Mouse (Mus musculus): ENCODE data around the gene Mybpc2. TPM values are rescaled to one million over a fixed set of nuclear protein-coding genes. Genes with fewer than 3 reads are reported as not detected.

Mybpc2 gene
- polyA plus RNA-seq, 1 experiment from 2014 or later = 0.10 TPM

GRCm38 (mm10) chr7:44507491-44507890 is 17.0 kb downstream of the Mybpc2 start:
- Histone ChIP-seq H3K4me1 (replicated peaks) (no peaks in the 10 kb centered on the region), H3K36me3 (no peaks in the 10 kb centered on the region), H3K27ac (replicated peaks) (no peak overlapping the region), H3K4me3 (no peak overlapping the region), H3K27me3 (0 out of 2 replicates have a peak, but pooled peaks cover 3% of the 10 kb centered on the region), H3K9me3 (no peaks in the 10 kb centered on the region), H3K9ac (no peak overlapping the region), H3K4me2 (no peak overlapping the region)
- no peak for ATAC-seq (ENCODE audit: low FRiP score, low read depth)

DNA sequence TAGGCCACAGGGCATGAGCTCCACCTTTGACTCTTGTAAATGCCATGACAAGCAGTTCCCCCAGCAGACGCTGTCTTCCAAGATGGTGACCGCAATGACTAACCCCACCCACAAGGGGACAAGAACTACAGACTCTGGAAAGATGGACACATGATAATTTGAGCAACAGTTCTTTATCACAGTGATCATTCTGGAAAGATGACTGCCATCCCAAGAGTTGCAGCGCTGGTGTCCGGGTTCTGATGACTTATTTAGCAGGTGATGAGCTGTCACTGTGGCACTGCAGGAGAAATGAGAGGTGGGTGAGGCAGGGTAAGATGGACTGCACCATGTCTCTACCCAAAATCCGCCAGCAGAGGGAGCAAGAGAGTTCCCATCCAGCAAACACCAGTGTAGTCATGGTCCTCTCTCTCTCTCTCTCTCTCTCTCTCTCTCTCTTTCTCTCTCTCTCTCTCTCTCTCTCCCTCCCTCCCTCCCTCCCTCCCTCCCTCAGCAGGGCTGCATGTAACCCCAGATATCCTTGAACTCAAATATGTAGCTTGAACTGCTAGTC is 22.8 kb downstream of the Mybpc2 start:
- no peak overlapping the region for H3K9ac ChIP-seq
- no peak overlapping the region for H3K4me2 ChIP-seq
- H3K4me1 ChIP-seq (replicated peaks) = peaks cover 11% of the 10 kb centered on the region
- H3K36me3 ChIP-seq = no peaks in the 10 kb centered on the region
- no peaks in the 10 kb centered on the region for H3K9me3 ChIP-seq
- WGBS = 37% methylated on average over 5 of the region's 5 CpGs
- no peak overlapping the region for H3K27ac ChIP-seq (replicated peaks)
- H3K4me3 ChIP-seq = no peak overlapping the region
- H3K27me3 ChIP-seq = no peaks in the 10 kb centered on the region
- ATAC-seq (ENCODE audit: low FRiP score, low read depth) = no peak

GRCm38 (mm10) chr7:44500046-44500445 is 24.4 kb downstream of the Mybpc2 start:
- Histone ChIP-seq H3K9ac (no peak overlapping the region), H3K27ac (replicated peaks) (no peak overlapping the region), H3K36me3 (no peaks in the 10 kb centered on the region), H3K4me2 (no peak overlapping the region), H3K4me3 (no peak overlapping the region), H3K4me1 (replicated peaks) (peaks cover 18% of the 10 kb centered on the region), H3K9me3 (no peaks in the 10 kb centered on the region), H3K27me3 (no peaks in the 10 kb centered on the region)
- no peak for ATAC-seq (ENCODE audit: low FRiP score, low read depth)
- 59% methylated on average over 20 of the region's 20 CpGs for WGBS

GRCm38 (mm10) chr7:44498922-44499321 is 25.5 kb downstream of the Mybpc2 start:
- H3K4me1 ChIP-seq (replicated peaks) = peaks cover 25% of the 10 kb centered on the region
- no peak overlapping the region for H3K27ac ChIP-seq (replicated peaks)
- no peak for ATAC-seq (ENCODE audit: low FRiP score, low read depth)
- H3K4me2 ChIP-seq = no peak overlapping the region
- H3K27me3 ChIP-seq = no peaks in the 10 kb centered on the region
- no peak overlapping the region for H3K9ac ChIP-seq
- H3K9me3 ChIP-seq = no peaks in the 10 kb centered on the region
- WGBS = 76% methylated on average over 1 of the region's 1 CpGs
- H3K36me3 ChIP-seq = no peaks in the 10 kb centered on the region
- H3K4me3 ChIP-seq = no peak overlapping the region

DNA sequence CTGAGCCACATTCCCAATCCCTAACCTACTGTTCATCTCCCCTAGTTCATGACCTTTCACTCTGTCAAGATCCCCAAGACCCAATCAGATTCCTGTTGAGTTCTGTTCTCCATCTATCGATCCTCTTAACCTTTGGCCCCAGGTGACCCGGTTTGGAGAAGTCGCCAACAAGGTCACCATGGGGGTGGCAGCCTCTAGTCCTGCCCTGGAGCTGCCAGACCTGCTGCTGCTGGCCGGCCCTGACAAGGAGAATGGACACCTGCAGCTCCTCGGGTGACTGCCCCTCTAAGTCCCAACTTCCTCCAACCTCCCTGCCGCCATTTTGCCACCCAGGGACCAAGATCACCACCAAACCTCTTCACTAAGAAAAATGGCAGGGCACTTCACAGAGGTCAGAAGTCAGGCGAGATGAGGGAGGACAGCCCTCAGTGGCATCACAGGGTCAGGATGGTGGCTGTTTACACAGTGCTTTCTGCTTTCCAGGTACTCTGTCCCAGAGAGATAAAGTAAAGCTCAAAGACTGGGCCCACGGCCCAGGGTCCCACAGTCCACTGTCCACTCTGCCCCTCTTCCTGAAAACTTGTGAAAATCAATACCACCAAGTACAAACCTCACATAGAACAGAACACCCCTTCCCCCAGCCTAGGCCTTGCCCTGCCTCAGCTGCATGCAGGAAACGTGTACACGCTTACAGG is 26.9 kb downstream of the Mybpc2 start:
- H3K36me3 ChIP-seq = peaks cover 11% of the 10 kb centered on the region
- H3K4me3 ChIP-seq = peak overlapping the region; percentile 86
- H3K4me1 ChIP-seq (replicated peaks) = peaks cover 25% of the 10 kb centered on the region
- H3K27me3 ChIP-seq = no peaks in the 10 kb centered on the region
- ATAC-seq (ENCODE audit: low FRiP score, low read depth) = no peak
- peak overlapping the region; percentile 88 for H3K4me2 ChIP-seq
- WGBS = 84% methylated on average over 10 of the region's 10 CpGs
- peak overlapping the region; percentile 95 for H3K9ac ChIP-seq
- H3K9me3 ChIP-seq = no peaks in the 10 kb centered on the region
- peak overlapping the region; percentile 98; the same call in 1 of the 2 replicates for H3K27ac ChIP-seq (replicated peaks)

DNA sequence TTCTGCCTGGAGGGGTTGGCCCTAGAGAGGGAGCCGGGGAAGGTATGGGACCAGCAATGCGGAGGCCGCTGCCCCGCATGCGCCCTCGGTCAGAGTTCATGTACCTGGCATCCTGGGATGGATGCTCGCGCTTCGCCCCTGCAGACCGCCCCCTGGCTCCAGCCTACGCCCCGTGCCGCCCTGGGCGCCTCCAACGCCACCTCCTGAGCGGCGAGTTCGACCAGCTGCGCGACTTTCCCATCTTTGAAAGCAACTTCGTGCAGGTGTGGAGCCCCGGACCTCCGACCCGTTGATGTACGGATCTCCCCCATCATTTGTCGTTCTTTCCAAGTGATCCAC is 27.7 kb downstream of the Mybpc2 start:
- Histone ChIP-seq H3K36me3 (peaks cover 15% of the 10 kb centered on the region), H3K27me3 (no peaks in the 10 kb centered on the region), H3K9ac (peak overlapping the region; percentile 95), H3K4me1 (replicated peaks) (peaks cover 25% of the 10 kb centered on the region), H3K4me3 (peak overlapping the region; percentile 86), H3K9me3 (no peaks in the 10 kb centered on the region), H3K4me2 (peak overlapping the region; percentile 88), H3K27ac (replicated peaks) (peak overlapping the region; percentile 98)
- under 1% methylated on average over 24 of the region's 26 CpGs for WGBS
- ATAC-seq (ENCODE audit: low FRiP score, low read depth) = no peak

DNA sequence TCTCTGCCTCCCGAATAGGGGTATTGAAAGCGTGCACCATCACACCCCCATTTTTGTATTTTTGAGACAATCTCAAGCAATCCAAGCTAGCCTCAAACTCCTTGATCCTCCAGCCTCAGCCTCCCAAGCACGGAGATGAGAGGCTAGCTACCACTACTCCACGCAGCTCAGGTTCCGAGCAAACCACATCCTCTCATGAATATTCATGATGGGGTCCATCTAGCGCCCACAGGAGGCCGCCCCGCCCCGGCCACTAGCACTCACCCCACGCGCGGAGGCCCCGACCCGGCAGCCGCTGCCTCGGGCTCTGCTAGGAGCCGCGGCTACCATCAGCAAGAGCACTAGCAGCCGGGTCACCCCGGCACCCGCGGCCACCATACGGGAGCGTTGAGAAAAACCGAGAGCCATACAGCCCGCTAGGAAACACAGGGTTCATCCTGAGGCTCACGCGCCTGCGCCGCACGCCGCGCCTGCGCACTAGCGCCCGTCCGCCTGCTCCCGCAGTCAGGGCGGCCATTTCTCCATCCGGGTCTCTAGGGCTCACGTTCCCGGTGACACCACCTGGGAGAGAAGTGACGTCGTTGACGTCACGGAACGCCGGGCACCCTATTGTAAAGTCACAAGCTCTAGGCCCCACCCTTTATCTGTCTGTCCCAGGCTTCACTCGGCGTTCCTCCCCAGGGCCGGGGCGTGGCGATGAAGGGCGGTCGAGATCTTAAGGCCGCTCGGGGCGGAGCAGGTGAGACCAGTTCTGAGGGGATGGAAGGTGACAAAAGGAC is 28.3 kb downstream of the Mybpc2 start, which contains the start of the genes Emc10 and Fam71e1:
Emc10 (minus strand) TSS at position 538 of the 779 bp plus-strand sequence.
Fam71e1 (plus strand) TSS at position 590 of the 779 bp plus-strand sequence.
- H3K4me2 ChIP-seq = peak within 1 kb of the TSS; percentile 88
- no peaks in the 10 kb centered on the region for H3K27me3 ChIP-seq
- no peaks in the 10 kb centered on the region for H3K9me3 ChIP-seq
- WGBS = 1% methylated on average over 58 of the region's 58 CpGs
- H3K4me3 ChIP-seq = peak within 1 kb of the TSS; percentile 86
- H3K9ac ChIP-seq = peak within 1 kb of the TSS; percentile 95
- peak within 1 kb of the TSS; percentile 98 for H3K27ac ChIP-seq (replicated peaks)
- peak; percentile 97 for ATAC-seq (ENCODE audit: low FRiP score, low read depth)
- H3K4me1 ChIP-seq (replicated peaks) = peaks cover 25% of the 10 kb centered on the region
- peaks cover 20% of the 10 kb centered on the region for H3K36me3 ChIP-seq

DNA sequence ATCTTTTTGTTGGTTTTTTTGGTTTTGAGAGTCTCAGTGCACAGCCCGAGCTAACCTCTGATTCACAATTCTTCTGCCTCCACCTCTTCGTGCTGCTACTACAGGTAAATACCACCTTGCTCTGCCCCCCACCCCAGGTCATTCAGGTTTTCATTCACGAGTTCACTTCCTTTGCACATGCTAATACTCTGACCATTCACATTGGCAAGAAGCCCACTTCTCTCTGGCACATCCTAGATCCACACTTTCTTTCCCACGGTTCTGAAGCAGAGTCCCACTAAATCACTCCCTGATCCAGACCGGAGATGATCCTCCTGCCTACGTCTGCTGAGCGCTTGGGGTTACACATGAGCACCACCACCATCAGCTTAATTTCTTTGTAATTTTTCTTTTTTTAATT is 29.4 kb downstream of the Mybpc2 start:
- no peaks in the 10 kb centered on the region for H3K9me3 ChIP-seq
- ATAC-seq (ENCODE audit: low FRiP score, low read depth) = no peak
- no peaks in the 10 kb centered on the region for H3K27me3 ChIP-seq
- H3K4me3 ChIP-seq = peak overlapping the region; percentile 86
- peaks cover 25% of the 10 kb centered on the region for H3K4me1 ChIP-seq (replicated peaks)
- H3K9ac ChIP-seq = peak overlapping the region; percentile 95
- 79% methylated on average over 7 of the region's 7 CpGs for WGBS
- H3K4me2 ChIP-seq = peak overlapping the region; percentile 88
- no peak overlapping the region for H3K27ac ChIP-seq (replicated peaks)
- peaks cover 31% of the 10 kb centered on the region for H3K36me3 ChIP-seq

DNA sequence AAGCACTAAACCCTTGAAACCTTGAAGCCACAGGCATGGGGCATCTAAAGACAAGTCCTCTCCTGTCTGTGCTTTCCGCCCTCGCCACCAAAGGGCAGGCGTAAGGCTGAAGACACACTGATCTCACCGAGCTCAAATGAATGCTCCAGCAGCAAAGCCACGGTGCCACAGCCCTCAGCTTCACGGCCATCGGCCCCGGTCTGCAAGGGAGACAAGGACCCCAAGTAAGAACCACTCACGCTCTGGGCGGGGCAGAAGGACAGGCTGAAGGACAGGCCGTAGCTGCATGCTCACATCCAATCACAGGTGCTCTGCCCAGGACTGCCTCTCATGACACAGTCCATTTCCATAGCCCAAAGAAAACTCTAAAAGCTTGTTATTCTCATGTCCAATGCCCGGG is 29.8 kb downstream of the Mybpc2 start:
- H3K4me2 ChIP-seq = peak overlapping the region; percentile 88
- peaks cover 25% of the 10 kb centered on the region for H3K4me1 ChIP-seq (replicated peaks)
- H3K27me3 ChIP-seq = no peaks in the 10 kb centered on the region
- no peak overlapping the region for H3K27ac ChIP-seq (replicated peaks)
- no peak for ATAC-seq (ENCODE audit: low FRiP score, low read depth)
- peak overlapping the region; percentile 86; the same call in 1 of the 2 replicates for H3K4me3 ChIP-seq
- 93% methylated on average over 12 of the region's 12 CpGs for WGBS
- no peak overlapping the region for H3K9ac ChIP-seq
- H3K9me3 ChIP-seq = no peaks in the 10 kb centered on the region
- H3K36me3 ChIP-seq = peaks cover 35% of the 10 kb centered on the region

GRCm38 (mm10) chr7:44492166-44492826 is 32.2 kb downstream of the Mybpc2 start:
- no peak overlapping the region for H3K4me3 ChIP-seq
- no peak for ATAC-seq (ENCODE audit: low FRiP score, low read depth)
- peaks cover 35% of the 10 kb centered on the region for H3K36me3 ChIP-seq
- 93% methylated on average over 21 of the region's 21 CpGs for WGBS
- H3K9ac ChIP-seq = no peak overlapping the region
- H3K4me1 ChIP-seq (replicated peaks) = peaks cover 21% of the 10 kb centered on the region
- H3K27me3 ChIP-seq = no peaks in the 10 kb centered on the region
- H3K27ac ChIP-seq (replicated peaks) = no peak overlapping the region
- no peaks in the 10 kb centered on the region for H3K9me3 ChIP-seq
- H3K4me2 ChIP-seq = no peak overlapping the region

DNA sequence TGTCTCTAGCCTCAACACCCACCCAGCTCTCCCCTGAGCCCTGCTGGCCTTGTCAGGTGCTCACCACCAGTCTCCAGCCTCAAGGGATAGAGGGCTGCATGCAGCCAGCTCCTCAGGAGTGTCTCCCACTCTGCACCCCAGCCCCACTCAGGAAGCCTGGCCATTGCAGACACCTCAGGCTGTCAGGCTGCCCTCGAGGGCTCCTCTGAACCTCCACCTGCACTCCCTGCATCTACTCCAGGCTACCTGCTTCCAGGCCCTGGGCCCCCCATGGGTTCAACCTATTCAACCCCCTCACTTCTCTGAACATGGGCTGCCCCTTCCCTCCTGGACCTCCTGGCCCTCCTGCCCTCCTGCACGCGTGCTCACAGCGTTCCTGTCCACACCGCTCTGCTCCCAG is 33.1 kb downstream of the Mybpc2 start:
- Histone ChIP-seq H3K9ac (no peak overlapping the region), H3K4me2 (no peak overlapping the region), H3K27ac (replicated peaks) (no peak overlapping the region), H3K36me3 (peaks cover 35% of the 10 kb centered on the region), H3K4me1 (replicated peaks) (peaks cover 17% of the 10 kb centered on the region), H3K9me3 (no peaks in the 10 kb centered on the region), H3K4me3 (no peak overlapping the region), H3K27me3 (no peaks in the 10 kb centered on the region)
- WGBS = 98% methylated on average over 5 of the region's 5 CpGs
- ATAC-seq (ENCODE audit: low FRiP score, low read depth) = no peak

GRCm38 (mm10) chr7:44490281-44490680 is 34.2 kb downstream of the Mybpc2 start:
- Histone ChIP-seq H3K27me3 (no peaks in the 10 kb centered on the region), H3K9ac (no peak overlapping the region), H3K9me3 (no peaks in the 10 kb centered on the region), H3K4me3 (no peak overlapping the region), H3K27ac (replicated peaks) (no peak overlapping the region), H3K4me1 (replicated peaks) (peaks cover 12% of the 10 kb centered on the region), H3K36me3 (peaks cover 35% of the 10 kb centered on the region), H3K4me2 (no peak overlapping the region)
- WGBS = 88% methylated on average over 4 of the region's 4 CpGs
- no peak for ATAC-seq (ENCODE audit: low FRiP score, low read depth)
